Mouse (Mus musculus) CH12.LX (cell line): ENCODE measurements around the gene Ano10. TPM values are rescaled to one million over a fixed set of nuclear protein-coding genes. Genes with fewer than 3 reads are reported as not detected.

Experiments
- DNase-seq: peaks from one replicate; pipeline ENCODE4 v3.0.0-alpha.2; 2013; ENCODE audit errors: extremely low read depth
- H3K27ac ChIP-seq: 2 replicates; pipeline ENCODE4 v1.5.1; 2012; ENCODE audit warnings: low read depth, mild to moderate bottlenecking, control low read depth, moderate library complexity; ENCODE audit not compliant: insufficient read depth
- H3K27me3 ChIP-seq: replicated peaks from 2 replicates; pipeline ENCODE3; 2012; ENCODE audit warnings: inconsistent platforms
- H3K36me3 ChIP-seq, 2 experiments: replicated peaks in 1 of 2; 2 replicates each; pipeline versions ENCODE3 to v1.6.1; 2012; ENCODE audit warnings: inconsistent platforms in 1 of 2, low read length in 1 of 2, mild to moderate bottlenecking in 1 of 2, mixed read lengths in 1 of 2, moderate library complexity in 1 of 2; ENCODE audit not compliant: control insufficient read depth in 1 of 2, insufficient read depth in 1 of 2
- H3K4me1 ChIP-seq, 2 experiments: 2 replicates each; pipeline ENCODE4 v1.6.1; 2012; ENCODE audit warnings: inconsistent platforms in 1 of 2, moderate library complexity in 1 of 2; ENCODE audit not compliant: insufficient read depth in 2 of 2, control insufficient read depth in 1 of 2
- H3K4me2 ChIP-seq: 2 replicates; pipeline ENCODE4 v1.6.1; 2012; ENCODE audit warnings: low read depth, mild to moderate bottlenecking, control low read depth; ENCODE audit not compliant: poor library complexity, insufficient read depth, severe bottlenecking
- H3K4me3 ChIP-seq, 3 experiments: fragments of 150-350 bp in 1 of 3; sonication (generic) in 1 of 3; replicated peaks in 1 of 3; 2 replicates each; pipeline versions ENCODE3 to v1.5.1; 2011 to 2012; ENCODE audit warnings: low read depth in 2 of 3, low read length in 2 of 3, mild to moderate bottlenecking in 2 of 3, moderate library complexity in 2 of 3, control low read depth in 1 of 3, improper control_type of control experiment in 1 of 3, inconsistent platforms in 1 of 3, mixed read lengths in 1 of 3; ENCODE audit not compliant: poor library complexity in 1 of 3
- H3K79me2 ChIP-seq: replicated peaks from 2 replicates; pipeline ENCODE4 v1.6.1; 2012; ENCODE audit warnings: mild to moderate bottlenecking, moderate library complexity; ENCODE audit not compliant: control insufficient read depth, poor library complexity, insufficient read depth, severe bottlenecking; ENCODE audit errors: extremely low read depth
- H3K9ac ChIP-seq: 2 replicates; pipeline ENCODE4 v1.6.1; 2012; ENCODE audit warnings: low read depth, mild to moderate bottlenecking, control low read depth, moderate library complexity; ENCODE audit not compliant: insufficient read depth
- H3K9me3 ChIP-seq: replicated peaks from 2 replicates; pipeline ENCODE3; 2012; ENCODE audit warnings: low read length, inconsistent platforms, mixed read lengths
- BHLHE40 ChIP-seq: IDR thresholded peaks from 2 replicates; pipeline ENCODE4 v1.6.1; 2011; ENCODE audit warnings: mild to moderate bottlenecking, low read depth, low read length, improper control_type of control experiment
- CHD1 ChIP-seq: IDR thresholded peaks from 2 replicates; pipeline ENCODE4 v1.6.1; 2012; ENCODE audit warnings: low read depth, low read length, improper control_type of control experiment, inconsistent platforms
- CTCF ChIP-seq, 2 experiments: IDR thresholded peaks in 1 of 2; conservative IDR thresholded peaks in 1 of 2; 2 replicates each; pipeline ENCODE4 v1.5.1; 2011 to 2012; ENCODE audit warnings: low read depth in 2 of 2, low read length in 2 of 2, improper control_type of control experiment in 1 of 2, inconsistent platforms in 1 of 2, mild to moderate bottlenecking in 1 of 2, moderate library complexity in 1 of 2
- EP300 ChIP-seq: IDR thresholded peaks from 2 replicates; pipeline ENCODE4 v1.6.1; 2011; ENCODE audit warnings: low read length, improper control_type of control experiment
- JUN ChIP-seq: IDR thresholded peaks from 2 replicates; pipeline ENCODE4 v1.6.1; 2011; ENCODE audit warnings: low read depth, mild to moderate bottlenecking, low read length, improper control_type of control experiment, moderate library complexity; ENCODE audit not compliant: insufficient read depth
- JUND ChIP-seq: conservative IDR thresholded peaks from 2 replicates; pipeline ENCODE4 v1.6.1; 2011; ENCODE audit warnings: low read depth, low read length, improper control_type of control experiment
- KAT2A ChIP-seq: IDR thresholded peaks from 2 replicates; pipeline ENCODE4 v1.6.1; 2012; ENCODE audit warnings: low read length, improper control_type of control experiment, inconsistent platforms; ENCODE audit not compliant: insufficient replicate concordance
- MAFK ChIP-seq: IDR thresholded peaks from 2 replicates; pipeline ENCODE4 v1.6.1; 2011; ENCODE audit warnings: low read length, improper control_type of control experiment; ENCODE audit not compliant: insufficient replicate concordance
- MAX ChIP-seq: IDR thresholded peaks from 2 replicates; pipeline ENCODE4 v1.6.1; 2011; ENCODE audit warnings: low read length, improper control_type of control experiment
- MAZ ChIP-seq: IDR thresholded peaks from 2 replicates; pipeline ENCODE4 v1.6.1; 2012; ENCODE audit warnings: low read depth, mild to moderate bottlenecking, inconsistent platforms, low read length, improper control_type of control experiment, moderate library complexity
- MEF2A ChIP-seq: IDR thresholded peaks from 2 replicates; pipeline ENCODE4 v1.6.1; 2014; ENCODE audit warnings: low read depth, mild to moderate bottlenecking, inconsistent platforms, low read length, improper control_type of control experiment, borderline replicate concordance
- MXI1 ChIP-seq: IDR thresholded peaks from 2 replicates; pipeline ENCODE4 v1.6.1; 2011; ENCODE audit warnings: mild to moderate bottlenecking, low read depth, low read length, improper control_type of control experiment
- NELFE ChIP-seq: IDR thresholded peaks from 2 replicates; pipeline ENCODE4 v1.6.1; 2011; ENCODE audit warnings: low read depth, low read length, improper control_type of control experiment
- NRF1 ChIP-seq: IDR thresholded peaks from 2 replicates; pipeline ENCODE4 v1.6.1; 2014; ENCODE audit warnings: low read depth, mild to moderate bottlenecking, inconsistent platforms, low read length, improper control_type of control experiment, moderate library complexity
- PAX5 ChIP-seq: IDR thresholded peaks from 2 replicates; pipeline ENCODE4 v1.6.1; 2012; ENCODE audit warnings: low read length, inconsistent platforms, mixed read lengths
- POLR2A ChIP-seq: IDR thresholded peaks from 2 replicates; pipeline ENCODE4 v1.6.1; 2011; ENCODE audit warnings: low read depth, mild to moderate bottlenecking, improper control_type of control experiment, low read length
- POLR2AphosphoS2 ChIP-seq: IDR thresholded peaks from 2 replicates; pipeline ENCODE4 v1.6.1; 2011; ENCODE audit warnings: low read depth, low read length, improper control_type of control experiment
- SIN3A ChIP-seq: IDR thresholded peaks from 2 replicates; pipeline ENCODE4 v1.6.1; 2012; ENCODE audit warnings: low read length, improper control_type of control experiment, inconsistent platforms
- TBP ChIP-seq: conservative IDR thresholded peaks from 2 replicates; pipeline ENCODE4 v1.6.1; 2011; ENCODE audit warnings: low read depth, low read length, improper control_type of control experiment
- UBTF ChIP-seq: IDR thresholded peaks from 2 replicates; pipeline ENCODE4 v1.6.1; 2012; ENCODE audit warnings: low read depth, mild to moderate bottlenecking, inconsistent platforms, low read length, improper control_type of control experiment, moderate library complexity
- USF1 ChIP-seq: IDR thresholded peaks from 2 replicates; pipeline ENCODE4 v1.6.1; 2014; ENCODE audit warnings: low read depth, mild to moderate bottlenecking, inconsistent platforms, low read length, improper control_type of control experiment
- USF2 ChIP-seq: conservative IDR thresholded peaks from 2 replicates; pipeline ENCODE4 v1.6.1; 2011; ENCODE audit warnings: low read depth, low read length, improper control_type of control experiment
- ZMIZ1 ChIP-seq: IDR thresholded peaks from 2 replicates; pipeline ENCODE4 v1.6.1; 2012; ENCODE audit warnings: low read depth, mild to moderate bottlenecking, inconsistent platforms, low read length, improper control_type of control experiment
- dilution Hi-C: fragments of 300-500 bp; cut with MboI; formaldehyde crosslinking; loops from 2 replicates; pipeline ENCODE4 v1.14.3; 2020; ENCODE audit warnings: low sequenced_read_pairs; ENCODE audit not compliant: extremely low pct_unique_long_range_greater_than_20kb, extremely low pct_ligation_motif_present
- in situ Hi-C: fragments of 300-500 bp; cut with MboI; formaldehyde crosslinking; loops from 3 replicates; pipeline ENCODE4 v1.14.3; 2019; ENCODE audit warnings: low sequenced_read_pairs, low pct_ligation_motif_present, low pct_unique_long_range_greater_than_20kb, mixed read lengths
- polyA plus RNA-seq: library from polyadenylated mRNA; unstranded; fragments of >175 nt; gene quantifications from 2 replicates; pipeline ENCODE4 v1.2.1, GENCODE M21; 2012; ENCODE audit warnings: low read depth; ENCODE audit not compliant: insufficient read length
- total RNA-seq, 2 experiments: library from RNA; depleted of rRNA; stranded (reverse); fragments of 300-350 nt in 1 of 2; fragments of >200 nt in 1 of 2; gene quantifications; 2 replicates each; pipeline ENCODE4 v1.2.3; 2012 to 2014

The Ano10 gene
- total and polyA plus RNA-seq, 3 experiments = 9.5 to 23.9 (median 12.2) TPM

DNA sequence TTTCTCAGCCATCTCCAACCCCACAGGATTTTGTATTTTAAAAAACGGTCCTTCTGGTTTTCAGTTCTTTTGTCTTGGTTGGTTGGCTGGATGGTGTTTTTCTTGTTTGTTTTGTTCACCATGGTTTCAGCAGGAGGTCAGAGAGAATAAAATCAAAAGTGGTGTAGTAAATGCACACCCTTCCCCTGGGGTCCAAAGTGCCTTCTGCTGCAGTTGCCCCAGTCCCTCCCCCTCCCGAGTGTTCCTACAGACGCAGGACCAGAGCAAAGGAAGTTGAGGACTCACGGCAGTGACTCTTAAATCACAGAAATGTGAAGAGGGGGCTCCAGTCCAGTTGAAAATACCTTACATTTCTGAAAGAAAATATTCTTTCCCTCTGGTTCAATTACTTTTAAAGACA, 19.9 kb downstream of the Ano10 start:
- dilution Hi-C loops (no loop called here), in situ Hi-C loops (no loop called here)
- Histone ChIP-seq H3K79me2 (no peaks in the 10 kb centered on the region), H3K4me2 (no peak overlapping the region), H3K27ac (no peak overlapping the region), H3K9me3 (peaks cover 3% of the 10 kb centered on the region), H3K4me1 (peaks cover 9 to 22% of the 10 kb centered on the region in 2 experiments), H3K27me3 (no peaks in the 10 kb centered on the region), H3K36me3 (peaks cover 11 to 31% of the 10 kb centered on the region in 2 experiments), H3K4me3 (no peak overlapping the region), H3K9ac (no peak overlapping the region)
- no peak for DNase-seq
- TF ChIP-seq JUND (no peak), MEF2A (no peak), NELFE (no peak), CHD1 (no peak), KAT2A (no peak), UBTF (no peak), MAZ (no peak), POLR2AphosphoS2 (no peak), BHLHE40 (no peak), CTCF (conservative IDR thresholded peaks at IDR 0.05 in 1 of 2, IDR thresholded peaks at IDR 0.05 in 1 of 2; ENCODE audit: low read depth in 2 of 2, low read length in 2 of 2) (no peak), JUN (no peak), SIN3A (no peak), TBP (no peak), POLR2A (no peak), PAX5 (no peak), MAFK (no peak), MAX (no peak)
- TF ChIP-seq, all 38 proteins: peak for 0

DNA sequence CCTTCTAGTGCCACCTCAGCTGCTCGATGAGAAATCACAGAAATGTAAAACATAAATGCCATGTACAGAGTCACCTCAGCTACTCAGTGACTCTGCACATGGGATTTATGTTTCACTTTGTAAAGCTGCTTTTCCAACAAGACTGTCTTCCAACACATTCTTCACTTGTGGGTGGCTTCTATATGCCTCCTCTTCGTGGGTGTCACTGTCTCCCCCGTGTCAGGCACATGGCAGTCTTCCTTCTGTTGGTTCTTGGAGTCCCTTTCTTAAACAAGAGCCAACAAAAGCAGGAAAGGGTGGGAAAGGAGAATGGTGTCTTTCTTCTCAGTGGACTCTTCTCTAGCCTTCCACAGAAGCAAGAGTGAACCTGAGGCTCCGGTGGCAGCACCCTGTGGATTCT, 20.3 kb downstream of the Ano10 start:
- peaks cover 3% of the 10 kb centered on the region for H3K9me3 ChIP-seq
- peaks cover 9 to 22% of the 10 kb centered on the region in 2 experiments for H3K4me1 ChIP-seq
- H3K27me3 ChIP-seq = no peaks in the 10 kb centered on the region
- H3K36me3 ChIP-seq = peaks cover 11 to 31% of the 10 kb centered on the region in 2 experiments
- H3K27ac ChIP-seq = no peak overlapping the region
- H3K79me2 ChIP-seq = no peaks in the 10 kb centered on the region
- in situ Hi-C loops (no loop called here), dilution Hi-C loops (no loop called here)
- DNase-seq = no peak
- TF ChIP-seq CHD1 (no peak), JUN (no peak), MXI1 (no peak), KAT2A (no peak), NRF1 (no peak), ZMIZ1 (no peak), POLR2A (no peak), EP300 (no peak), USF2 (no peak), USF1 (no peak), PAX5 (no peak)
- no peak overlapping the region for H3K9ac ChIP-seq
- H3K4me3 ChIP-seq = no peak overlapping the region
- H3K4me2 ChIP-seq = no peak overlapping the region
